ENCODE assay signal across 18 mouse cellular contexts in genomic region chr1:118529213-118529612, GRCm38 (mm10).
DNase-seq lines count a peak whose midpoint lies in the region; TF ChIP-seq lines count a peak whose summit lies in the region.
"Had no signal": no experiment of that assay in that cellular context is flagged by ENCODE, and none has a peak within 500 bp of the region (broad histone marks: within the 10 kb centered on the region; RNA-seq: fewer than 3 reads in every experiment).

No protein-coding gene starts in this region.

- TF ChIP-seq CTCF in kidney, adult 2 months (conservative IDR thresholded peaks at IDR 0.05; ENCODE audit: insufficient read depth, insufficient read length, low read depth, low read length) = 0 out of 2 replicates have a peak, but pooled peaks have one; percentile 11

- WGBS in kidney, adult 2 months = 100% methylated on average over 1 of the region's 1 CpGs

- no peak for TF ChIP-seq POLR2A in kidney, adult 2 months (IDR thresholded peaks at IDR 0.05; ENCODE audit: low read depth, low read length)

- no peak overlapping the region for H3K4me3 ChIP-seq in kidney, adult 2 months (ENCODE audit: insufficient read depth, low read depth, low read length)
- H3K4me3 ChIP-seq: embryonic facial prominence, embryonic 13.5 days; forebrain, embryonic 15.5 days; limb, embryonic 13.5 days; stomach, embryonic 15.5 days had no signal

- H3K27me3 ChIP-seq in kidney, adult 2 months (replicated peaks; ENCODE audit: control insufficient read depth, insufficient read depth, low read length) = no peaks in the 10 kb centered on the region
- H3K27me3 ChIP-seq: embryonic facial prominence, embryonic 13.5 days; forebrain, embryonic 15.5 days; limb, embryonic 13.5 days; stomach, embryonic 15.5 days had no signal

- intact Hi-C loops in left cerebral cortex, postnatal 10 days (cut with DNase I) = no loop called here

- peaks cover 10% of the 10 kb centered on the region for H3K36me3 ChIP-seq in kidney, adult 2 months (ENCODE audit: control insufficient read depth, insufficient read depth, low read length)

- no peak overlapping the region for H3K27ac ChIP-seq in kidney, adult 2 months (ENCODE audit: insufficient read depth, low read depth, low read length)
- H3K27ac ChIP-seq: embryonic facial prominence, embryonic 13.5 days; forebrain, embryonic 15.5 days; limb, embryonic 13.5 days; macrophage; stomach, embryonic 15.5 days had no signal

- no peak for DNase-seq in kidney, adult 2 months
- no peak for DNase-seq in kidney, postnatal 36 days
- peak; percentile 28 for DNase-seq in thymus, postnatal 4 days
- DNase-seq in thymus, postnatal 36 days = no peak
- peak; percentile 73 for DNase-seq in R1 (ENCODE audit: low read depth, low spot score)
- no peak for DNase-seq in right cerebral cortex, postnatal 10 days (ENCODE audit: low spot score in 2 of 2)
- no peak for DNase-seq in embryo, embryonic 9.5 days (ENCODE audit: extremely low spot score)
- DNase-seq in left cerebral cortex, postnatal 10 days (ENCODE audit: extremely low spot score in 1 of 2, low spot score in 2 of 2) = no peak
- DNase-seq: adrenal gland, postnatal 25 days; gastrocnemius, postnatal 36 days; kidney, adult 8-10 months; layer of hippocampus, adult 9-11 months; right cerebral cortex, postnatal 25 days had no signal

- no peaks in the 10 kb centered on the region for H3K4me1 ChIP-seq in kidney, adult 2 months (ENCODE audit: control insufficient read depth, insufficient read depth, low read length)
- H3K4me1 ChIP-seq: embryonic facial prominence, embryonic 13.5 days; forebrain, embryonic 15.5 days; limb, embryonic 13.5 days; stomach, embryonic 15.5 days had no signal

Comparison
In these comparisons a context has a peak if more than half of its experiments do, and no peak if none do; other contexts are left out.
1. DNase-seq: peak in thymus, postnatal 4 days (single experiment) and R1 (single experiment); none in kidney, adult 2 months (single experiment), kidney, postnatal 36 days (0 of 2), thymus, postnatal 36 days (0 of 2), right cerebral cortex, postnatal 10 days (0 of 2), embryo, embryonic 9.5 days (single experiment) and left cerebral cortex, postnatal 10 days (0 of 2).